Comparison of ENCODE assay signal across 29 mouse cellular contexts in genomic region chr11:49077012-49077411, GRCm38 (mm10). TPM values are rescaled to one million over a fixed set of nuclear protein-coding genes. Genes with fewer than 3 reads are reported as not detected.
DNase-seq lines count a peak whose midpoint lies in the region; ATAC-seq and TF ChIP-seq lines count a peak whose summit lies in the region.
"Had no signal": no experiment of that assay in that cellular context is flagged by ENCODE, and none has a peak within 500 bp of the region (broad histone marks: within the 10 kb centered on the region; RNA-seq: fewer than 3 reads in every experiment).

No protein-coding gene starts in this region.

- TF ChIP-seq CTCF in heart, postnatal 0 days (IDR thresholded peaks at IDR 0.05; ENCODE audit: low read depth), result no peak

- H3K4me1 ChIP-seq in embryonic facial prominence, embryonic 14.5 days (ENCODE audit: control insufficient read depth, insufficient read depth, low read length), result no peaks in the 10 kb centered on the region
- no peaks in the 10 kb centered on the region for H3K4me1 ChIP-seq in embryonic facial prominence, embryonic 10.5 days
- 0 out of 2 replicates have a peak, but pooled peaks cover 6% of the 10 kb centered on the region for H3K4me1 ChIP-seq in heart, postnatal 0 days (ENCODE audit: control insufficient read depth, insufficient read depth)
- H3K4me1 ChIP-seq in heart, embryonic 11.5 days (ENCODE audit: control insufficient read depth, insufficient read depth, low read length), result no peaks in the 10 kb centered on the region
- peaks cover 30% of the 10 kb centered on the region for H3K4me1 ChIP-seq in liver, embryonic 12.5 days
- H3K4me1 ChIP-seq in liver, embryonic 11.5 days (replicated peaks; ENCODE audit: control insufficient read depth, insufficient read depth, low read length), result no peaks in the 10 kb centered on the region; the same call in 1 of the 2 replicates
- 0 out of 2 replicates have a peak, but pooled peaks cover 2% of the 10 kb centered on the region for H3K4me1 ChIP-seq in intestine, embryonic 16.5 days (ENCODE audit: control insufficient read depth, insufficient read depth, low read length)
- H3K4me1 ChIP-seq: hindbrain, embryonic 15.5 days; neural tube, embryonic 15.5 days; stomach, embryonic 15.5 days had no signal

- no peaks in the 10 kb centered on the region for H3K36me3 ChIP-seq in embryonic facial prominence, embryonic 14.5 days (ENCODE audit: control insufficient read depth, insufficient read depth, low read length)
- H3K36me3 ChIP-seq in embryonic facial prominence, embryonic 10.5 days (replicated peaks), result no peaks in the 10 kb centered on the region
- no peaks in the 10 kb centered on the region for H3K36me3 ChIP-seq in heart, postnatal 0 days (replicated peaks; ENCODE audit: control insufficient read depth, insufficient read depth, low read length)
- H3K36me3 ChIP-seq in heart, embryonic 11.5 days (ENCODE audit: control insufficient read depth, insufficient read depth, low read length), result no peaks in the 10 kb centered on the region
- no peaks in the 10 kb centered on the region for H3K36me3 ChIP-seq in liver, embryonic 12.5 days
- H3K36me3 ChIP-seq in liver, embryonic 11.5 days (ENCODE audit: control insufficient read depth, insufficient read depth, low read length), result no peaks in the 10 kb centered on the region
- H3K36me3 ChIP-seq in myocyte (ENCODE audit: control insufficient read depth, insufficient read depth), result no peaks in the 10 kb centered on the region
- H3K36me3 ChIP-seq in intestine, embryonic 16.5 days (ENCODE audit: control insufficient read depth, insufficient read depth, low read length), result no peaks in the 10 kb centered on the region
- H3K36me3 ChIP-seq: hindbrain, embryonic 15.5 days; neural tube, embryonic 15.5 days; stomach, embryonic 15.5 days had no signal

- no peaks in the 10 kb centered on the region for H3K79me2 ChIP-seq in myocyte (ENCODE audit: control insufficient read depth, insufficient read depth)

- no peaks in the 10 kb centered on the region for H3K27me3 ChIP-seq in embryonic facial prominence, embryonic 14.5 days (replicated peaks; ENCODE audit: control insufficient read depth, insufficient read depth, low read length)
- no peaks in the 10 kb centered on the region for H3K27me3 ChIP-seq in embryonic facial prominence, embryonic 10.5 days (replicated peaks; ENCODE audit: low read depth, poor library complexity, severe bottlenecking)
- H3K27me3 ChIP-seq in heart, postnatal 0 days (ENCODE audit: control insufficient read depth, insufficient read depth, low read length), result no peaks in the 10 kb centered on the region
- H3K27me3 ChIP-seq in heart, embryonic 11.5 days (ENCODE audit: control insufficient read depth, insufficient read depth, low read length), result no peaks in the 10 kb centered on the region
- no peaks in the 10 kb centered on the region for H3K27me3 ChIP-seq in liver, embryonic 12.5 days (replicated peaks)
- H3K27me3 ChIP-seq in liver, embryonic 11.5 days (replicated peaks; ENCODE audit: control insufficient read depth, insufficient read depth, low read length), result no peaks in the 10 kb centered on the region
- H3K27me3 ChIP-seq in myocyte (ENCODE audit: control insufficient read depth, insufficient read depth, insufficient read length), result no peaks in the 10 kb centered on the region
- no peaks in the 10 kb centered on the region for H3K27me3 ChIP-seq in intestine, embryonic 16.5 days (replicated peaks; ENCODE audit: control insufficient read depth, insufficient read depth, low read length)
- H3K27me3 ChIP-seq: hindbrain, embryonic 15.5 days; neural tube, embryonic 15.5 days; stomach, embryonic 15.5 days had no signal

- H3K4me3 ChIP-seq in embryonic facial prominence, embryonic 14.5 days (ENCODE audit: low read depth, low read length), result no peak overlapping the region
- H3K4me3 ChIP-seq in embryonic facial prominence, embryonic 10.5 days, result no peak overlapping the region
- no peak overlapping the region for H3K4me3 ChIP-seq in heart, postnatal 0 days (ENCODE audit: low read depth, low read length)
- no peak overlapping the region for H3K4me3 ChIP-seq in heart, embryonic 11.5 days (ENCODE audit: low read depth, low read length)
- H3K4me3 ChIP-seq in liver, embryonic 12.5 days, result no peak overlapping the region
- no peak overlapping the region for H3K4me3 ChIP-seq in liver, embryonic 11.5 days (ENCODE audit: low read depth, low read length)
- no peak overlapping the region for H3K4me3 ChIP-seq in myocyte
- H3K4me3 ChIP-seq in intestine, embryonic 16.5 days (ENCODE audit: low read length), result no peak overlapping the region
- H3K4me3 ChIP-seq: hindbrain, embryonic 15.5 days; left cerebral cortex, adult 2 months; neural tube, embryonic 15.5 days; stomach, embryonic 15.5 days had no signal

- ATAC-seq in embryonic facial prominence, embryonic 14.5 days (ENCODE audit: low read depth), result no peak
- ATAC-seq in heart, postnatal 0 days (ENCODE audit: insufficient read depth, low read depth), result no peak
- ATAC-seq in heart, embryonic 11.5 days (replicated peaks; ENCODE audit: insufficient number of reproducible peaks, low FRiP score, low TSS enrichment), result no peak
- no peak for ATAC-seq in liver, embryonic 12.5 days
- ATAC-seq in liver, embryonic 11.5 days (replicated peaks; ENCODE audit: low FRiP score), result no peak
- no peak for ATAC-seq in intestine, embryonic 16.5 days
- ATAC-seq: forebrain, postnatal 0 days; midbrain, embryonic 16.5 days had no signal

- no peak for TF ChIP-seq EP300 in heart, postnatal 0 days (IDR thresholded peaks at IDR 0.05; ENCODE audit: low read depth)

- peak overlapping the region; percentile 3; the same call in 1 of the 2 replicates for H3K27ac ChIP-seq in embryonic facial prominence, embryonic 14.5 days (replicated peaks; ENCODE audit: low read depth, low read length)
- H3K27ac ChIP-seq in embryonic facial prominence, embryonic 10.5 days (replicated peaks), result no peak overlapping the region
- peak overlapping the region; percentile 66 for H3K27ac ChIP-seq in heart, postnatal 0 days (ENCODE audit: low read depth)
- no peak overlapping the region for H3K27ac ChIP-seq in heart, embryonic 11.5 days (ENCODE audit: low read depth, low read length)
- H3K27ac ChIP-seq in liver, embryonic 12.5 days, result peak overlapping the region; percentile 63; the same call in 1 of the 2 replicates
- no peak overlapping the region; the same call in 1 of the 2 replicates for H3K27ac ChIP-seq in liver, embryonic 11.5 days (ENCODE audit: low read depth, low read length)
- H3K27ac ChIP-seq in intestine, embryonic 16.5 days (ENCODE audit: low read length), result no peak overlapping the region
- H3K27ac ChIP-seq: hindbrain, embryonic 15.5 days; neural tube, embryonic 15.5 days; stomach, embryonic 15.5 days had no signal

- H3ac ChIP-seq in myocyte (ENCODE audit: control insufficient read depth, insufficient read length), result no peak overlapping the region

- H3K4me2 ChIP-seq in embryonic facial prominence, embryonic 14.5 days (ENCODE audit: low read depth, low read length), result no peak overlapping the region
- no peak overlapping the region for H3K4me2 ChIP-seq in heart, postnatal 0 days (ENCODE audit: low read depth, low read length)
- H3K4me2 ChIP-seq in heart, embryonic 11.5 days, result no peak overlapping the region
- H3K4me2 ChIP-seq in liver, embryonic 12.5 days, result no peak overlapping the region
- H3K4me2 ChIP-seq in liver, embryonic 11.5 days, result no peak overlapping the region; the same call in 1 of the 2 replicates
- H3K4me2 ChIP-seq in myocyte (ENCODE audit: low read depth), result peak overlapping the region; percentile 61
- no peak overlapping the region for H3K4me2 ChIP-seq in intestine, embryonic 16.5 days (ENCODE audit: low read depth, low read length)
- H3K4me2 ChIP-seq: hindbrain, embryonic 15.5 days; lung, embryonic 14.5 days; neural tube, embryonic 15.5 days; stomach, embryonic 15.5 days had no signal

- TF ChIP-seq POLR2A in myocyte (IDR thresholded peaks at IDR 0.05; ENCODE audit: insufficient read length, low read depth), result no peak

- H3K9ac ChIP-seq in embryonic facial prominence, embryonic 14.5 days (ENCODE audit: low read depth, low read length), result no peak overlapping the region
- no peak overlapping the region for H3K9ac ChIP-seq in heart, postnatal 0 days (replicated peaks; ENCODE audit: low read depth, low read length)
- no peak overlapping the region for H3K9ac ChIP-seq in heart, embryonic 11.5 days (ENCODE audit: low read depth, low read length)
- H3K9ac ChIP-seq in liver, embryonic 12.5 days, result no peak overlapping the region
- H3K9ac ChIP-seq in liver, embryonic 11.5 days (ENCODE audit: low read depth, low read length), result no peak overlapping the region
- no peak overlapping the region for H3K9ac ChIP-seq in intestine, embryonic 16.5 days (ENCODE audit: low read depth, low read length)
- H3K9ac ChIP-seq: forebrain, postnatal 0 days; hindbrain, embryonic 15.5 days; lung, embryonic 14.5 days; neural tube, embryonic 15.5 days; stomach, embryonic 15.5 days had no signal

- no peak for DNase-seq in embryonic facial prominence, embryonic 14.5 days (ENCODE audit: low spot score)
- DNase-seq in embryonic facial prominence, embryonic 10.5 days (ENCODE audit: low spot score), result no peak
- no peak for DNase-seq in heart, postnatal 0 days (ENCODE audit: low spot score)
- DNase-seq in liver, embryonic 11.5 days (ENCODE audit: low spot score), result no peak
- DNase-seq: adrenal gland, postnatal 14 days; cerebellum, adult 9-10 months; forebrain, postnatal 0 days; gastrocnemius, postnatal 36 days; layer of hippocampus, adult 9-11 months; right cerebral cortex, adult 18-20 months; right cerebral cortex, postnatal 4 days; thymus, postnatal 25 days had no signal

- no peaks in the 10 kb centered on the region for H3K9me3 ChIP-seq in embryonic facial prominence, embryonic 14.5 days (ENCODE audit: control insufficient read depth, low read length)
- no peaks in the 10 kb centered on the region for H3K9me3 ChIP-seq in embryonic facial prominence, embryonic 10.5 days
- no peaks in the 10 kb centered on the region for H3K9me3 ChIP-seq in heart, postnatal 0 days (replicated peaks; ENCODE audit: control insufficient read depth, low read length)
- no peaks in the 10 kb centered on the region for H3K9me3 ChIP-seq in heart, embryonic 11.5 days (replicated peaks; ENCODE audit: control insufficient read depth, low read length)
- H3K9me3 ChIP-seq in liver, embryonic 12.5 days (replicated peaks), result no peaks in the 10 kb centered on the region
- no peaks in the 10 kb centered on the region for H3K9me3 ChIP-seq in liver, embryonic 11.5 days (ENCODE audit: control insufficient read depth, low read length)
- H3K9me3 ChIP-seq in intestine, embryonic 16.5 days (ENCODE audit: control insufficient read depth, low read length), result no peaks in the 10 kb centered on the region
- H3K9me3 ChIP-seq: hindbrain, embryonic 15.5 days; neural tube, embryonic 15.5 days; stomach, embryonic 15.5 days had no signal

- 39% methylated on average over 1 of the region's 1 CpGs for WGBS in embryonic facial prominence, embryonic 14.5 days
- 80% methylated on average over 1 of the region's 1 CpGs for WGBS in embryonic facial prominence, embryonic 10.5 days
- WGBS in heart, postnatal 0 days, result 80% methylated on average over 1 of the region's 1 CpGs
- 76% methylated on average over 1 of the region's 1 CpGs for WGBS in heart, embryonic 11.5 days (ENCODE audit: insufficient replicate concordance)
- WGBS in liver, embryonic 12.5 days (ENCODE audit: insufficient replicate concordance), result 48% methylated on average over 1 of the region's 1 CpGs
- WGBS in liver, embryonic 11.5 days, result 58% methylated on average over 1 of the region's 1 CpGs
- 67% methylated on average over 1 of the region's 1 CpGs for WGBS in intestine, embryonic 16.5 days

RNA-seq across cellular contexts. Expression of gene Ifi47, which starts 0.6 kb away (rescaled TPM):
- polyA plus RNA-seq in embryonic facial prominence, embryonic 14.5 days (2014; fragmentation: Nextera tagmentation; extraction: Ambion mirVana), result 1.8 and 2.4 TPM in 2 replicates
- 0.18 and 0.19 TPM in 2 replicates for polyA plus RNA-seq in embryonic facial prominence, embryonic 10.5 days (2016; fragmentation: Nextera tagmentation; extraction: Ambion mirVana)
- 2.0 and 2.1 TPM in 2 replicates for total RNA-seq in heart, postnatal 0 days (2014; rRNA removed; ENCODE audit: low replicate concordance)
- polyA plus RNA-seq in heart, postnatal 0 days (2015; fragmentation: Nextera tagmentation; extraction: Ambion mirVana), result 1.4 and 1.8 TPM in 2 replicates
- polyA plus RNA-seq in heart, embryonic 11.5 days (2014; fragmentation: Nextera tagmentation; extraction: Ambion mirVana), result 0.58 and 0.96 TPM in 2 replicates
- polyA plus RNA-seq in liver, embryonic 12.5 days (2016; fragmentation: Nextera tagmentation; extraction: Ambion mirVana), result 7.0 and 7.2 TPM in 2 replicates
- 6.0 and 8.2 TPM in 2 replicates for polyA plus RNA-seq in liver, embryonic 11.5 days (2014; fragmentation: Nextera tagmentation; extraction: Ambion mirVana)
- polyA plus RNA-seq in myocyte (2012; fragmentation: generic; extraction: Trizol), result 1.00 TPM
- polyA plus RNA-seq in intestine, embryonic 16.5 days (2015; fragmentation: Nextera tagmentation; extraction: Ambion mirVana), result 3.2 and 3.6 TPM in 2 replicates

RNA-seq across cellular contexts. Expression of gene Tgtp2, which starts 13.0 kb away (rescaled TPM):
- 0.11 and 0.28 TPM in 2 replicates for polyA plus RNA-seq in embryonic facial prominence, embryonic 14.5 days (2014; fragmentation: Nextera tagmentation; extraction: Ambion mirVana)
- not detected in 2 replicates for polyA plus RNA-seq in embryonic facial prominence, embryonic 10.5 days (2016; fragmentation: Nextera tagmentation; extraction: Ambion mirVana)
- 0.08 TPM in 1 of 2 replicates, not detected in the other for total RNA-seq in heart, postnatal 0 days (2014; rRNA removed; ENCODE audit: low replicate concordance)
- polyA plus RNA-seq in heart, postnatal 0 days (2015; fragmentation: Nextera tagmentation; extraction: Ambion mirVana), result 0.36 and 0.54 TPM in 2 replicates
- polyA plus RNA-seq in heart, embryonic 11.5 days (2014; fragmentation: Nextera tagmentation; extraction: Ambion mirVana), result not detected in 2 replicates
- polyA plus RNA-seq in liver, embryonic 12.5 days (2016; fragmentation: Nextera tagmentation; extraction: Ambion mirVana), result 0.12 and 0.15 TPM in 2 replicates
- polyA plus RNA-seq in liver, embryonic 11.5 days (2014; fragmentation: Nextera tagmentation; extraction: Ambion mirVana), result 0.23 and 0.58 TPM in 2 replicates
- 0.16 TPM for polyA plus RNA-seq in myocyte (2012; fragmentation: generic; extraction: Trizol)
- 0.86 and 1.0 TPM in 2 replicates for polyA plus RNA-seq in intestine, embryonic 16.5 days (2015; fragmentation: Nextera tagmentation; extraction: Ambion mirVana)
- total RNA-seq: forebrain, postnatal 0 days had no signal
- polyA plus RNA-seq: forebrain, embryonic 11.5 days; forebrain, postnatal 0 days; heart, embryonic 14.5 days; hindbrain, embryonic 15.5 days; midbrain, embryonic 16.5 days had no signal

RNA-seq across cellular contexts. Expression of gene 9930111J21Rik2, which starts 26.0 kb away (rescaled TPM):
- polyA plus RNA-seq in embryonic facial prominence, embryonic 14.5 days (2014; fragmentation: Nextera tagmentation; extraction: Ambion mirVana), result 0.59 and 0.81 TPM in 2 replicates
- polyA plus RNA-seq in embryonic facial prominence, embryonic 10.5 days (2016; fragmentation: Nextera tagmentation; extraction: Ambion mirVana), result 0.16 and 0.20 TPM in 2 replicates
- total RNA-seq in heart, postnatal 0 days (2014; rRNA removed; ENCODE audit: low replicate concordance), result 2.7 and 8.2 TPM in 2 replicates
- polyA plus RNA-seq in heart, postnatal 0 days (2015; fragmentation: Nextera tagmentation; extraction: Ambion mirVana), result 1.1 and 1.2 TPM in 2 replicates
- not detected in 2 replicates for polyA plus RNA-seq in heart, embryonic 11.5 days (2014; fragmentation: Nextera tagmentation; extraction: Ambion mirVana)
- 0.71 and 0.88 TPM in 2 replicates for polyA plus RNA-seq in liver, embryonic 12.5 days (2016; fragmentation: Nextera tagmentation; extraction: Ambion mirVana)
- polyA plus RNA-seq in liver, embryonic 11.5 days (2014; fragmentation: Nextera tagmentation; extraction: Ambion mirVana), result 0.30 and 0.31 TPM in 2 replicates
- 1.4 TPM for polyA plus RNA-seq in myocyte (2012; fragmentation: generic; extraction: Trizol)
- 0.65 and 0.87 TPM in 2 replicates for polyA plus RNA-seq in intestine, embryonic 16.5 days (2015; fragmentation: Nextera tagmentation; extraction: Ambion mirVana)

RNA-seq across cellular contexts. Expression of gene Olfr1396, which starts 37.7 kb away (rescaled TPM):
- 0.08 and 0.46 TPM in 2 replicates for polyA plus RNA-seq in embryonic facial prominence, embryonic 14.5 days (2014; fragmentation: Nextera tagmentation; extraction: Ambion mirVana)
- polyA plus RNA-seq in embryonic facial prominence, embryonic 10.5 days (2016; fragmentation: Nextera tagmentation; extraction: Ambion mirVana), result not detected in 2 replicates
- 20.3 TPM in 1 of 2 replicates, not detected in the other for total RNA-seq in heart, postnatal 0 days (2014; rRNA removed; ENCODE audit: low replicate concordance)
- 0.45 and 0.59 TPM in 2 replicates for polyA plus RNA-seq in heart, postnatal 0 days (2015; fragmentation: Nextera tagmentation; extraction: Ambion mirVana)
- not detected in 2 replicates for polyA plus RNA-seq in heart, embryonic 11.5 days (2014; fragmentation: Nextera tagmentation; extraction: Ambion mirVana)
- not detected in 2 replicates for polyA plus RNA-seq in liver, embryonic 12.5 days (2016; fragmentation: Nextera tagmentation; extraction: Ambion mirVana)
- not detected in 2 replicates for polyA plus RNA-seq in liver, embryonic 11.5 days (2014; fragmentation: Nextera tagmentation; extraction: Ambion mirVana)
- polyA plus RNA-seq in myocyte (2012; fragmentation: generic; extraction: Trizol), result not detected
- polyA plus RNA-seq in intestine, embryonic 16.5 days (2015; fragmentation: Nextera tagmentation; extraction: Ambion mirVana), result not detected in 2 replicates
- total RNA-seq: common myeloid progenitor, adult 5-6 weeks; gastrocnemius, postnatal 36 days; hematopoietic stem cell, adult 5-6 weeks; left cerebral cortex, adult 2 months; left cerebral cortex, postnatal 36 days had no signal
- polyA plus RNA-seq: brain, embryonic 14.5 days; forebrain, embryonic 11.5 days; heart, embryonic 14.5 days; hindbrain, embryonic 15.5 days; intestine, embryonic 14.5 days; lung, embryonic 14.5 days; midbrain, embryonic 16.5 days; neural tube, embryonic 15.5 days; stomach, embryonic 15.5 days had no signal

Comparison
In these comparisons a context has a peak if more than half of its experiments do, and no peak if none do; other contexts are left out.
1. H3K27ac ChIP-seq: peak in embryonic facial prominence, embryonic 14.5 days (single experiment), heart, postnatal 0 days (single experiment) and liver, embryonic 12.5 days (single experiment); none in embryonic facial prominence, embryonic 10.5 days (single experiment), heart, embryonic 11.5 days (single experiment), liver, embryonic 11.5 days (single experiment) and intestine, embryonic 16.5 days (single experiment).